Mouse (Mus musculus): ENCODE measurements at regions not wholly inside any gene's neighbourhood (a gene's known extent, or its start where the extent isn't known, plus 50 kb on each side); places are given as distances from the start of the nearest gene placed in this dataset.

GRCm38 (mm10) chr15:67391918-67392317 lies 891.2 kb upstream of the Lrrc6 start:
- Histone ChIP-seq H3K27me3 (no peaks in the 10 kb centered on the region), H3K27ac (no peak overlapping the region), H3K4me2 (no peak overlapping the region), H3K4me3 (no peak overlapping the region), H3K36me3 (no peaks in the 10 kb centered on the region), H3K9me3 (no peaks in the 10 kb centered on the region), H3K4me1 (replicated peaks) (no peaks in the 10 kb centered on the region), H3K9ac (no peak overlapping the region)
- WGBS, result 90% methylated on average over 5 of the region's 5 CpGs
- ATAC-seq (ENCODE audit: low FRiP score), result no peak

GRCm38 (mm10) chr15:67388514-67388913 lies 887.8 kb upstream of the Lrrc6 start:
- Histone ChIP-seq H3K27ac (no peak overlapping the region), H3K4me3 (no peak overlapping the region), H3K4me2 (no peak overlapping the region), H3K4me1 (replicated peaks) (no peaks in the 10 kb centered on the region), H3K9ac (no peak overlapping the region), H3K27me3 (no peaks in the 10 kb centered on the region), H3K9me3 (no peaks in the 10 kb centered on the region), H3K36me3 (no peaks in the 10 kb centered on the region)
- no peak for ATAC-seq (ENCODE audit: low FRiP score)
- 77% methylated on average over 8 of the region's 8 CpGs for WGBS

GRCm38 (mm10) chr15:67386896-67387295 lies 886.2 kb upstream of the Lrrc6 start:
- no peak overlapping the region for H3K4me3 ChIP-seq
- H3K9ac ChIP-seq, result no peak overlapping the region
- H3K9me3 ChIP-seq, result no peaks in the 10 kb centered on the region
- H3K27me3 ChIP-seq, result no peaks in the 10 kb centered on the region
- no peak for ATAC-seq (ENCODE audit: low FRiP score)
- H3K36me3 ChIP-seq, result no peaks in the 10 kb centered on the region
- no peak overlapping the region for H3K27ac ChIP-seq
- H3K4me2 ChIP-seq, result no peak overlapping the region
- no peaks in the 10 kb centered on the region for H3K4me1 ChIP-seq (replicated peaks)

- H3K36me3 ChIP-seq, result no peaks in the 10 kb centered on the region
- no peak overlapping the region for H3K27ac ChIP-seq
- no peak for ATAC-seq (ENCODE audit: low FRiP score)
- H3K9ac ChIP-seq, result no peak overlapping the region
- no peaks in the 10 kb centered on the region for H3K9me3 ChIP-seq
- H3K4me2 ChIP-seq, result no peak overlapping the region
- H3K27me3 ChIP-seq, result no peaks in the 10 kb centered on the region
- no peaks in the 10 kb centered on the region for H3K4me1 ChIP-seq (replicated peaks)
- H3K4me3 ChIP-seq, result no peak overlapping the region
- 85% methylated on average over 4 of the region's 4 CpGs for WGBS
These were observed 872.9 kb upstream of the Lrrc6 start for GRCm38 (mm10) chr15:67373599-67373998.

- ATAC-seq (ENCODE audit: low FRiP score), result no peak
- Histone ChIP-seq H3K4me2 (no peak overlapping the region), H3K9me3 (no peaks in the 10 kb centered on the region), H3K4me3 (no peak overlapping the region), H3K27me3 (no peaks in the 10 kb centered on the region), H3K27ac (no peak overlapping the region), H3K4me1 (replicated peaks) (no peaks in the 10 kb centered on the region), H3K9ac (no peak overlapping the region), H3K36me3 (no peaks in the 10 kb centered on the region)
- 82% methylated on average over 8 of the region's 8 CpGs for WGBS
These were observed 872.3 kb upstream of the Lrrc6 start for GRCm38 (mm10) chr15:67373030-67373429.

GRCm38 (mm10) chr15:67364099-67364756 lies 863.5 kb upstream of the Lrrc6 start:
- WGBS, result 54% methylated on average over 4 of the region's 4 CpGs
- Histone ChIP-seq H3K27me3 (no peaks in the 10 kb centered on the region), H3K9me3 (no peaks in the 10 kb centered on the region), H3K4me3 (no peak overlapping the region), H3K9ac (no peak overlapping the region), H3K4me2 (no peak overlapping the region), H3K27ac (no peak overlapping the region), H3K36me3 (no peaks in the 10 kb centered on the region), H3K4me1 (replicated peaks) (no peaks in the 10 kb centered on the region)
- ATAC-seq (ENCODE audit: low FRiP score), result no peak

GRCm38 (mm10) chr15:67361012-67361571 lies 860.4 kb upstream of the Lrrc6 start:
- 71% methylated on average over 1 of the region's 1 CpGs for WGBS
- no peaks in the 10 kb centered on the region for H3K9me3 ChIP-seq
- H3K27me3 ChIP-seq, result no peaks in the 10 kb centered on the region
- H3K36me3 ChIP-seq, result no peaks in the 10 kb centered on the region
- ATAC-seq (ENCODE audit: low FRiP score), result no peak
- no peak overlapping the region for H3K4me2 ChIP-seq
- H3K4me1 ChIP-seq (replicated peaks), result no peaks in the 10 kb centered on the region
- H3K4me3 ChIP-seq, result no peak overlapping the region
- H3K27ac ChIP-seq, result no peak overlapping the region
- H3K9ac ChIP-seq, result no peak overlapping the region

- 90% methylated on average over 3 of the region's 3 CpGs for WGBS
- no peak for ATAC-seq (ENCODE audit: low FRiP score)
- no peak overlapping the region for H3K4me3 ChIP-seq
- no peak overlapping the region for H3K27ac ChIP-seq
- no peak overlapping the region for H3K9ac ChIP-seq
- H3K4me1 ChIP-seq (replicated peaks), result no peaks in the 10 kb centered on the region
- H3K4me2 ChIP-seq, result no peak overlapping the region
- no peaks in the 10 kb centered on the region for H3K9me3 ChIP-seq
- no peaks in the 10 kb centered on the region for H3K27me3 ChIP-seq
- no peaks in the 10 kb centered on the region for H3K36me3 ChIP-seq
These were observed 857.2 kb upstream of the Lrrc6 start for GRCm38 (mm10) chr15:67357867-67358266.

GRCm38 (mm10) chr15:67355334-67355733 lies 854.6 kb upstream of the Lrrc6 start:
- Histone ChIP-seq H3K9me3 (no peaks in the 10 kb centered on the region), H3K4me2 (no peak overlapping the region), H3K27ac (no peak overlapping the region), H3K4me1 (replicated peaks) (no peaks in the 10 kb centered on the region), H3K4me3 (no peak overlapping the region), H3K36me3 (no peaks in the 10 kb centered on the region), H3K27me3 (no peaks in the 10 kb centered on the region), H3K9ac (no peak overlapping the region)
- ATAC-seq (ENCODE audit: low FRiP score), result no peak

- no peak overlapping the region for H3K9ac ChIP-seq
- H3K4me1 ChIP-seq (replicated peaks), result no peaks in the 10 kb centered on the region
- no peak overlapping the region for H3K4me3 ChIP-seq
- no peaks in the 10 kb centered on the region for H3K36me3 ChIP-seq
- no peak for ATAC-seq (ENCODE audit: low FRiP score)
- no peak overlapping the region for H3K4me2 ChIP-seq
- no peaks in the 10 kb centered on the region for H3K27me3 ChIP-seq
- no peak overlapping the region for H3K27ac ChIP-seq
- H3K9me3 ChIP-seq, result no peaks in the 10 kb centered on the region
These were observed 854.0 kb upstream of the Lrrc6 start for GRCm38 (mm10) chr15:67354598-67355159.

GRCm38 (mm10) chr15:67349501-67349900 lies 848.8 kb upstream of the Lrrc6 start:
- no peak overlapping the region for H3K27ac ChIP-seq
- no peaks in the 10 kb centered on the region for H3K4me1 ChIP-seq (replicated peaks)
- no peak overlapping the region for H3K4me3 ChIP-seq
- no peak overlapping the region for H3K9ac ChIP-seq
- no peak overlapping the region for H3K4me2 ChIP-seq
- H3K9me3 ChIP-seq, result no peaks in the 10 kb centered on the region
- H3K27me3 ChIP-seq, result no peaks in the 10 kb centered on the region
- H3K36me3 ChIP-seq, result no peaks in the 10 kb centered on the region
- no peak for ATAC-seq (ENCODE audit: low FRiP score)
- 89% methylated on average over 4 of the region's 4 CpGs for WGBS

- no peak overlapping the region for H3K4me3 ChIP-seq
These were observed 844.8 kb upstream of the Lrrc6 start for GRCm38 (mm10) chr15:67345179-67346148.

More at GRCm38 (mm10) chr15:67345179-67346148, 844.8 kb upstream of the Lrrc6 start:
- Histone ChIP-seq H3K27me3 (no peaks in the 10 kb centered on the region), H3K4me1 (replicated peaks) (no peaks in the 10 kb centered on the region), H3K36me3 (no peaks in the 10 kb centered on the region), H3K9ac (no peak overlapping the region), H3K27ac (no peak overlapping the region), H3K9me3 (no peaks in the 10 kb centered on the region), H3K4me2 (no peak overlapping the region)
- ATAC-seq (ENCODE audit: low FRiP score), result no peak
- WGBS, result 85% methylated on average over 7 of the region's 7 CpGs
